Mouse (Mus musculus) c-Kit-positive CD71-positive TER-119-positive erythroid progenitor cells, embryonic 14.5 days (primary cell): ENCODE data around the gene Arsa.
"Not testable (repeated sequence)": the region's sequence is repeated elsewhere in the genome, so short reads cannot be mapped to it uniquely, and the experiment has no call there.

Experiments
- DNase-seq: peaks from one replicate; pipeline ENCODE4 v3.0.0-alpha.2; 2013; ENCODE audit warnings: low spot score

Arsa gene

GRCm38 (mm10) chr15:89453865-89454478, 23.3 kb downstream of the Arsa start, which contains the start of gene Mapk8ip2:
Mapk8ip2 (plus strand) TSS chr15:89453913.
- DNase-seq, result no peak

DNA sequence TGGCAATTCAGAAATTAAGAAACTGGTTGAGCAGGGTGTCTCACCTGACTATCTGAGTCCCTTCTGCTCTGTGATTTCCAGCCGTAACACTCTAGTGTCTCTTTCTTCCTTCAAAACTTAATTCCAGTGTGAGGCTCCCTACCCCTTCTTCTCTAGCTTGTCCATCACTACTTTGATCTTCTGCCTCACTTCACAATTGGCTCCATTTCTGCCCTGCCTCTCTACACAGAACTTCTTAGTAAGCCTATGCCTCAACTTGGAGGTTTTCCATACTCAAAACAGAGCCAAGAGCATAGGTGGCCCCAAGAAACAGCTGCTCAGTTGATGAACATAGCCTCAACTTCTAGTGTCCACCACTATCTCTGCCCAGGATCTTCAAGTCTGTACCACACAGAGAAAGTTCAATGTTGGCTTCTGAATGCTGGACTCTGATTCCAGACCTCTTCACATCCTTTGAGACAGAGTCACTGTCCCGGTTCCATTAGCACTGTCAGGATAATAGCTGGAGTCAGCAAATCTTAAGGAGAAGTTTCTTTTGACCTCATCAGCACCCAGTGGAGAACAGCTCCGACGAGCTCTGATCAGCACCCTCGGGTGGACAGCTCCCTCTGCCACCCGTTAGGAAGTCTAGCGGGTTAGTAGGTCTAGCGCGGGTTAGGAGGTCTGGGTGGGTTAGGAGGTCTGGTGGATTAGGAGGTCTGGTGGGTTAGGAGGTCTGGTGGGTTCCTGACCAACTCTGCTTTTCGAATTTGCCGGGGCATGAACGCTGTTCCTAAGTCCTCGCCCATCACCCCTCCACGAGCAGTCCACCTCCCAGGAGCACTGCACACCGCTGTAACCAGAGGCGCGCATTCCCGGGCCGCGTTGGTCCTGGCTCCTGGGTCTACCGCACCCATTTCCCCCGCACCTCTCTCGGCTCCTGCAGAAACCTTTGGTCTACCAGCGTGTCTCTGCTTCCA, 24.0 kb downstream of the Arsa start:
- peak; percentile 47 for DNase-seq

DNA sequence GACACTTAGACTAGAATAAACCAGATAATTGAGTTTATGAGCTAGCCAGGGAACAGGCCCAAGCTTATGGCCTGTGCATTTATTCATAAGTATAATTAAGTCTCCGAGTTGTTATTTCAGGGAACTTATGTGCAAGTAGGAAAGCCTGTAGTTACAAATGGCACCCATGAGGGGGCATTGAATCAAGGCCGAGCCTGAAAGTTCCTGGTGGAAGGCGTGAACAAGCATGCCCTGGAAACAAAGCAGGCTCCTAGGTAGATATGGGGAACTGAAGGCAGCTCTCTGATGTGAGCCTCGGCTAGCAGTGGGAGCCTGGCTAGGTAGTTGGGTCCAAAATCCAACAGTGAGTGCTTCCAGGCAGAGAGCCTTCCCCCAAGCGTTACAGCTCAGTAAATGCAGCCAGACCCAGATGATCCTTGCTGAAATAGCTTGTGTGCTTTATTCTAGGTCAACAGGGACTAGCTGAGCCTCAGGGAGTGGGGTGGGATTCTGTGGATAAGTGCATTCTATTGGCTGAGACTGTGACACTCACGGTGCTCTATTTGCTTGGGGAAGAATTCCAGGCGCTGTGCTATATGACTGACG, 34.6 kb downstream of the Arsa start:
- no peak for DNase-seq

GRCm38 (mm10) chr15:89435878-89436277, 41.3 kb downstream of the Arsa start:
- DNase-seq, result no peak

GRCm38 (mm10) chr15:89434136-89434535, 43.1 kb downstream of the Arsa start:
- no peak for DNase-seq

- no peak for DNase-seq
Measured at GRCm38 (mm10) chr15:89432946-89433345, 44.3 kb downstream of the Arsa start.

- no peak for DNase-seq
Measured at GRCm38 (mm10) chr15:89431806-89432205, 45.4 kb downstream of the Arsa start.

DNA sequence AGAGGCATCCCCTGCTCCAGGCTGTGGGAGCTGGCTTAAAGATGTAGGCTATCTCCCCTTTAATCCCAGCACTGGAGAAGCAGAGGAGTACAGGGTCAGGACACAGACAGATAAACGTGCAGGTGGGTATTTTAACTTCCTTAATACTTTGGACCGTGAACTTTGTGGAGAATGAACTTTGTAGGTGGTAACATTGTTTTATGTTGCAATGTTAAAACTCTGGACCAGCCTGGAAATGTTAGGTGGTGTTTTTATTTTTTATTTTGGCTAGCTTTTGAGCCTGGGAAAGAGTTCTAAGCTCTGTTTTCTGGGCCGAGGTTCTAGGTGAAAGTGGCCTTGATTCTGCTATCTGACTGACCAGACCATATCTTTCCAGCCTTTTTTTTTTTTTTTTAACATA, 46.0 kb downstream of the Arsa start:
- no peak for DNase-seq

GRCm38 (mm10) chr15:89430771-89431170, 46.5 kb downstream of the Arsa start:
- DNase-seq, result not testable (repeated sequence)

- no peak for DNase-seq
Measured at GRCm38 (mm10) chr15:89430341-89430740, 46.9 kb downstream of the Arsa start.

DNA sequence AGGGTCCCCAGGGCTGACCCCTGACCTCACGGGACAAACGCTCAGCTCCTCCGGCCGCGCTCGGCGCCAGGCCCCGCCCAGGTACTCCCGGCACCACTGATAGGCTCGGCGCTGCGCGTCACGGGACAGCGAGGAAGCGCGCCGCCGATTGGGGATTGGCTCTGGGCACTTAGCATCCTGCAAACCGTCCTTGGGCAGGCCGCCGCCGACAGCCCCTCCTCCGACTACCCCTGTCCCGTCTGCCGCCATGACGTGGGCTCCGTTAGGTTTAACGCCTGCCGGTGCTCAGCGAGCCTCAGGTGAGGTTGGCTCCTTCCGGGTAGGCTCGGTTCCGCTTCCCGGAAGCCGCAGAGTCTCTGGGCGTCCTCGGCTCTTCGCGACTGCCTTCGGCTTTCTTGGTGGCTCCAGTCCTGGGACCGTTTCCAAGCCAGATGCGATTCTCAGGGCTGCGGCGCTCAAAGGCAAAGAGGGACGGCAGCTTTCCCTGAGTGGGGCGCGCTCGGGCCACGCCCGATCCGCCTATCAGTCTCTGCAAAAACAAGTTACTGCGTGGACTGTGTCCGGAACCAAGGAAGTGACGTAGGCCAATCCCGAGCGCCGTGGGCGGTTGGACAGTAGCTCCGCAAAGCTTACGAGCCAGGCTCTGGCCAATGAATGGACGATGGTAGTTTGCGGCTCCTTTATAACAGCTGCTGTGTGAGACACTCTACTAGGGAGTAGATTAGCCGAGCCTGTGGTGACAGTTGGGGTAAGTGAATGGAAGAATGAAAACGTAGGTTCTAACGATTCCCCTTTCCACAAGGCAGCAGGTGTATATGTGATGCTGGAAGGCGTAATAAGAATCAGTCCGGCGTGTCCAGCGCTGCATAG, 47.6 kb downstream of the Arsa start, which contains the start of the genes C730034F03Rik, Gm44502 and Chkb:
C730034F03Rik (plus strand) TSS at position 238 of the 870 bp plus-strand sequence.
Gm44502 (minus strand) TSS at position 345 of the 870 bp plus-strand sequence.
Chkb (minus strand) TSS at position 557 of the 870 bp plus-strand sequence.
- DNase-seq, result peak; percentile 89

GRCm38 (mm10) chr15:89428821-89429351, 48.3 kb downstream of the Arsa start:
- DNase-seq, result peak; percentile 18

DNA sequence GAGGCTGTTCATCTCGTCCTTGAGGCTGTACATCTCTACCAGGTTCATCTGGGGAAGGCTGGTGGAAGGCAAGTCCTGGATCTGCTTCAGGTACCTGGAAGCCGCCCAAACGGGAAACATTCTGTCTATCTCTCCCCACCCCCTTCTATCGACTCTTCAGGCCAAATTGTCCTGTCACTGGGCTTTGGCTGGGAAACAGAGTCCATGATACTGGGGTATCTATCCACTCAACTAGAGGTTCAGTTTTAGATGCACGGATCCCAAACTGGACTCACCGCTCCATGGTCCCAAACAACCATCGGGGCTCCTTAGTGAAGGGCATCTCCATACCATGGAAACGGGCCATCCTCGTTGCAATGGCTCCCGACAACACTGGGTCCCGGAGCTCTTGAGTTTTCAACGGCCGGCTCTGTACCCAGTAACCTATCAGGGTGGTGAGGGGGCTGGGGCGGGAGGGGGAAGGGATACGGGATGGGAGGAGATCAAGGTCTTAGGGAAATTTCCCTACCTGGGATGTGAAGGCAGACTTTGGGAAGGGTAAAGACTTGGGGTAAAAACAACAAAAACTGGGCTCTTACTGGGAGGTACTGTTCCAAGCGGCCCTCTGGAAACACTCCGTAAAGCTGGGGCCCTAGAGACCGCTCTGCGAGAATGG, 49.0 kb downstream of the Arsa start:
- no peak for DNase-seq

DNA sequence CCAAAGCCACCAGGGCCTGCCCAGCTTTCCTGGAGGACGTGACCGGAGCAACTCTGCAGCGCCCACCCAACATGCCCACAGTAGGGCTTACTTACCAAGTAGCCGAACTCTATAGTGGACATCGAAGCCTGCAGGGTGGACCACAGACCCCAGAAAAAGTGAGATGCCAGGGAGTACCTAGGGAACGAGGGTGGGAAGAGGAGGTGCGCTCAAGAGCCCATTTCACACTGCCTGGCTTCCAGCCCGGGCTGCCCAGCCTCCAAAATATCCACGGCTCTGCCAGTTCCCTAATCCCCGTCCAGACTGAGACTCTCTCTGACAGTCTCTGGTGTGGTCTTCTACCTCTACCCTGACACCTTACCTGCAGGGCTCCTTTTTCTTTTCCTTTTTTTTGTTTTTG, 50.5 kb downstream of the Arsa start:
- DNase-seq, result no peak

DNA sequence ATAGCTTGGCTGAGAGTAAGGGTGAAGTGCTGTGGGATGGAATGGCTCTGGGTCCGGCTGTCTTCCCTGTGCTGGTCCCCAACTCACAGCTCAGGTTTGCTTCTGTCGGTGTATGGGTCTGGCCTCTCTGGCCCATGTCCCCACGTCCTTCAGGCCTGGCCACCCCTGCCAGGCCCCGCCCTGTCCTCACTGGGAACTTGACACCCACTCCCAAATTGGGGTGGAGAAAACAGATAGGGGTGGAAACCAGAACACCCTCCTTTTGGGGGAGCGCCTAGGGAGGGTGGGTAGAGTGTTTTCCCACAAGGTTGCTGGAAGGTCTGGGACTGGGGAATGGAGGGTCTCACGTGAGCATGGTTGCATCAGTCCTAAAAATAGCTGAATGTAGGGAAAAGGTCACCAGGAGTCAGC, 51.5 kb downstream of the Arsa start, which contains the start of gene Cpt1b:
Cpt1b (minus strand) TSS at position 153 of the 411 bp plus-strand sequence.
- no peak for DNase-seq

GRCm38 (mm10) chr15:89424621-89425020, 52.6 kb downstream of the Arsa start:
- DNase-seq, result no peak
